Mouse (Mus musculus) ES-E14 (cell line): ENCODE results near the gene Vegfd. TPM values are rescaled to one million over a fixed set of nuclear protein-coding genes. Genes with fewer than 3 reads are reported as not detected.

Experiments
- DNase-seq: peaks from one replicate; pipeline ENCODE4 v3.0.0-alpha.2; 2013; ENCODE audit warnings: low read depth, low spot score
- H3K27ac ChIP-seq: 2 replicates; pipeline ENCODE4 v1.5.1; 2012; ENCODE audit warnings: low read depth, mild to moderate bottlenecking, low read length, moderate library complexity, mixed read lengths; ENCODE audit not compliant: poor library complexity, insufficient read depth, severe bottlenecking
- H3K36me3 ChIP-seq: 2 replicates; pipeline ENCODE4 v1.6.1; 2012; ENCODE audit warnings: mild to moderate bottlenecking, low read length, moderate library complexity, mixed read lengths; ENCODE audit not compliant: control insufficient read depth, poor library complexity, insufficient read depth, severe bottlenecking
- H3K4me1 ChIP-seq, 2 experiments: fragments of 150-350 bp in 1 of 2; sonication (generic) in 1 of 2; 2 replicates each; pipeline ENCODE4 v1.6.1; 2012; ENCODE audit warnings: low read length in 2 of 2, mild to moderate bottlenecking in 1 of 2, mixed read lengths in 1 of 2; ENCODE audit not compliant: control insufficient read depth in 2 of 2, insufficient read depth in 2 of 2, poor library complexity in 1 of 2
- H3K4me3 ChIP-seq, 2 experiments: fragments of 150-350 bp in 1 of 2; sonication (generic) in 1 of 2; 2 replicates each; pipeline ENCODE4 v1.5.1; 2012; ENCODE audit warnings: low read length in 2 of 2, low read depth in 1 of 2, mild to moderate bottlenecking in 1 of 2, mixed read lengths in 1 of 2; ENCODE audit not compliant: insufficient read depth in 1 of 2, poor library complexity in 1 of 2, severe bottlenecking in 1 of 2
- H3K9ac ChIP-seq: 2 replicates; pipeline ENCODE4 v1.6.1; 2012; ENCODE audit warnings: low read depth, mild to moderate bottlenecking, low read length, mixed read lengths; ENCODE audit not compliant: poor library complexity, insufficient read depth, severe bottlenecking
- H3K9me3 ChIP-seq: fragments of 150-350 bp; sonication (generic); 2 replicates; pipeline ENCODE4 v1.6.1; 2012; ENCODE audit warnings: low read depth, mild to moderate bottlenecking, low read length; ENCODE audit not compliant: control insufficient read depth, insufficient read depth
- CHD2 ChIP-seq: IDR thresholded peaks from 2 replicates; pipeline ENCODE4 v1.6.1; 2014; ENCODE audit warnings: mild to moderate bottlenecking, low read depth, low read length, inconsistent platforms
- HCFC1 ChIP-seq: IDR thresholded peaks from 2 replicates; pipeline ENCODE4 v1.6.1; 2012; ENCODE audit warnings: low read length, inconsistent platforms, borderline replicate concordance; ENCODE audit not compliant: insufficient read depth
- MAFK ChIP-seq: IDR thresholded peaks from 2 replicates; pipeline ENCODE4 v1.6.1; 2014; ENCODE audit warnings: mild to moderate bottlenecking, low read depth, low read length, inconsistent platforms; ENCODE audit not compliant: insufficient read depth
- ZC3H11A ChIP-seq: IDR thresholded peaks from 2 replicates; pipeline ENCODE4 v1.6.1; 2012; ENCODE audit warnings: low read depth, mild to moderate bottlenecking, inconsistent platforms, low read length, borderline replicate concordance
- ZNF384 ChIP-seq: IDR thresholded peaks from 2 replicates; pipeline ENCODE4 v1.6.1; 2012; ENCODE audit warnings: low read depth, low read length, inconsistent platforms
- in situ Hi-C, 2 experiments: fragments of 600-800 bp; cut with MboI; formaldehyde crosslinking; loops; one replicate each; pipeline ENCODE4 v1.15.1; 2025; ENCODE audit warnings: low sequenced_read_pairs in 2 of 2, inconsistent platforms in 1 of 2; ENCODE audit not compliant: unreplicated experiment in 2 of 2
- total RNA-seq: library from RNA; depleted of rRNA; stranded (reverse); fragments of 300-350 nt; gene quantifications from 2 replicates; pipeline ENCODE4 v1.2.3, GENCODE M21; 2012

The Vegfd gene
- total RNA-seq, 1 experiment = 0.76 TPM

DNA sequence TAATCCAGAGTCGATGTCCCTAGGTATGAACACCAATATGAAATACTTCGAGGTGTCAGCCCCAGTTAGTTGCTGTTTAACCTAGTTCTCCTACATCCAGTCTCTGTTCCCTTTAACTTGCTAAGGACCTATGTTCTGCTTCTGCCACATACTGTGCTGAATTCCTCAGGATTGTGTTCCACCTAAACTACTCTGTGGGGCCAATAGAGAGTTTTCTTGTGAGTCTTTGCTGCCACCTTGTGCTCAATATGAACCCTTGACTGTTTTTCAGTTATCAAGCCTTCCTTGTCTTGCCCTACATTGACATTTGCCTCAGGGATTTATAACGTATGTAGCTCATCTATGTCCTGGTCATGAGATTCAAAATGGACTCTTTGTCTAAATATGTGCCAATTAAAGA is 25.3 kb downstream of the Vegfd start:
- no peak for DNase-seq
- Histone ChIP-seq H3K27ac (no peak overlapping the region), H3K36me3 (no peaks in the 10 kb centered on the region), H3K4me1 (no peaks in the 10 kb centered on the region), H3K9ac (no peak overlapping the region), H3K4me3 (no peak overlapping the region), H3K9me3 (no peaks in the 10 kb centered on the region)
- in situ Hi-C loops = loop anchor here (5.0 to 25.0 kb wide), 2 partner anchors 211 kb away; no protein-coding TSS in a partner anchor
- no peak for TF ChIP-seq CHD2
- no peak for TF ChIP-seq HCFC1
- TF ChIP-seq ZC3H11A = peak; percentile 8; the same call in 1 of the 2 replicates
- TF ChIP-seq MAFK = no peak

DNA sequence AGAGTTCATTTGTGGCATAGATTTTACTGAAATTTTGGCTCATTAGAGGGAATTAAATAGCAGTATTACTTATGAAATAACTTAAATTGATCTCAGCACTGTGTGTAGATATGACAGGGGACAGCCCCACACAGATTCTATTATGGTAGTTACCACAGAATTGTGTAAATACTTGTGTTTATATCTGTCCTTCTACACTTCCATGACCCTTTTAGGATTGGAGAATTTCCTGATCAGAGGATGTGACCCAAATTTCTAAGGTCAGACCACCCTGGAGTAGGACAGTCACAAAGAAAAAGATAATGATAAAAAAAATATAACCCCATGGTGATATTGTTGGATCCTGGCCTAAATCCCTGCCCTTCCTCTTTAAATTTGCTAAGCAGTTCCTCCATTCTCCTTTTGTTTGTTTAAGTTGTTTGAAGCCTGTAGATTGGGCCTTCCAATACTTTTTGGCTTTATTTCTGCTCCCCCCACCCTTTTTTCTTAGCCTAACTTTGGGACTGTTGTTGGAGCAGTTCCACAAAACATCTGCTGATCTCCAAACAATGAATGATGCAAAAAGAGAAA is 32.0 kb downstream of the Vegfd start:
- H3K4me1 ChIP-seq = 0 out of 4 replicates have a peak, but pooled peaks cover 0 to 2% of the 10 kb centered on the region in 2 experiments
- DNase-seq = no peak
- no peak overlapping the region for H3K27ac ChIP-seq
- H3K36me3 ChIP-seq = no peaks in the 10 kb centered on the region
- H3K9me3 ChIP-seq = no peaks in the 10 kb centered on the region
- no peak overlapping the region for H3K9ac ChIP-seq
- no peak overlapping the region for H3K4me3 ChIP-seq
- no peak for TF ChIP-seq ZC3H11A
- no peak for TF ChIP-seq MAFK
- TF ChIP-seq HCFC1 = no peak
- TF ChIP-seq ZNF384 = no peak
- no peak for TF ChIP-seq CHD2
- in situ Hi-C loops = no loop called here

DNA sequence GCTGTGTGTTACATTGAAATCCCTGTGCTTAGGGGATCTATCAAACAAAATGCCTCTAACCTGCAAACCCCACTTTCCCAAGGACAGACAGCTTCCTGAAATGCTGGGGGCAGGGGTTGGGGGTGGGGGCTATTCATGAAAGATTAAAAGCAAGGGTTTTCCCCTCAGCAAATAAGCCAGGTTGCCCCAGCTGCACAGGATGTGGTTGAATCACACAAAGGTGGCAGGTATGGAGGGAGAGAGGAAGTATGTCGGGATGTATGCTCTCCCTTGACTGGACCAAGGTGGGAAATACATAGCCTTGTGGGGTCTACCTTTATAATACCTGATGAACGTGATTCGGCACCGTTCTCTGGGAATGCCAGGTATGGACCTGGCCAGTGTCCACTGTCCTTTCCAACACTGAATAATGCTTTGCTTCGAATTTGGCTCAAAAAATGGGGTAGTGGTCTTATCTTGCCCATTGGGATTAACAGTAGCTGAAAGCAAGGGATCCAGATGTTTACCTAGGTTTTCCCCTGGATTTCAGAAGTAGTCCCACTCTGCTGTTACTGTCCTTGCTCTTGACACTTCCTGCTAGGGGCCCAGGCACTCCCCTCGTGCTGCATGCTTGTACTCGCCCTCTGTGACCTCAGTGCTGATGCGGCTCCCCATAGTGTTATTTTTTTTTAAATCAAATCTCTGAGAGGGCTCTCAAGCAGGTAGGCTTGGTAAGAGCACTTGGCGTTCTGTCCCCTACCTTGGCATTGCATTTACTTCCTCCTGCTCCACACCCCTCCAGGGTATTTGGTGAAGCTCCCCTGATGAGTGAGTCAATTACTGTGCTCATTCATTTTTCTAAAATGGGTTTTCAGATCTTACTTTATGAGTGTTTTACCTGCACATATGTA is 33.2 kb downstream of the Vegfd start:
- Histone ChIP-seq H3K27ac (no peak overlapping the region), H3K9me3 (no peaks in the 10 kb centered on the region), H3K9ac (no peak overlapping the region), H3K4me1 (0 out of 4 replicates have a peak, but pooled peaks cover 0 to 2% of the 10 kb centered on the region in 2 experiments), H3K36me3 (no peaks in the 10 kb centered on the region), H3K4me3 (no peak overlapping the region)
- in situ Hi-C loops = no loop called here
- no peak for DNase-seq
- TF ChIP-seq ZNF384 = no peak
- TF ChIP-seq CHD2 = no peak
- TF ChIP-seq MAFK = no peak
- TF ChIP-seq ZC3H11A = no peak
- TF ChIP-seq HCFC1 = no peak

DNA sequence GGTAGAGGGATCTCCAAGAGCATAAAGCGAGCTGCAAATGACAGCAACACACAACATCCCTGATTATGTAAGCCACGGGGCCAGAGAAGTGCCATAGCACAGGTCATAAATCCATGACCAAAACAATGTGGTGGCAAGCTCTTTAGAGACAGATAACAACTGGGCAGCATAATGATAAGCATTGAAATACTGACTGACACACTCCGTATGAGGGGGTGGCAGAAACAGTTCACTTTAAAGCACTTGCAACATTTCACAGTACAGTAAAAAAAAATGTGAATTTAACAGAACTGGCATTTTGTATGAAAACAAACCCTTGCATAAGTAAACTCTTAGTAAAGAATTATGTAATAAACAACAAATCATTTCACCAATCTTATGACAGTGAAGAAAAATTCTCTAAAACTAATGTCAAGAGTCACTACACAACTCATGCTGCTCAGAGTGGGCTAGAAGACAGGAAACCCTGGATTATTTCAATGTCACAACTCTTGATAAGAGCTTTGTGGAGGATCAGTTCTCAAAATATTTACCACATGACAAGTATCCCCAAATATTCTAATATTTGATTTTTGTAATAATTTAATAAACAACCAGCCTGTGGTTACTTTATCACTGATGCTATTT is 35.2 kb downstream of the Vegfd start:
- no peak for DNase-seq
- in situ Hi-C loops = no loop called here
- TF ChIP-seq ZNF384 = no peak
- no peak for TF ChIP-seq ZC3H11A
- TF ChIP-seq MAFK = no peak
- no peak for TF ChIP-seq CHD2
- no peak for TF ChIP-seq HCFC1

More for the DNA sequence above, 35.2 kb downstream of the Vegfd start:
- H3K36me3 ChIP-seq = no peaks in the 10 kb centered on the region
- H3K4me3 ChIP-seq = no peak overlapping the region
- 0 out of 4 replicates have a peak, but pooled peaks cover 0 to 2% of the 10 kb centered on the region in 2 experiments for H3K4me1 ChIP-seq
- H3K9me3 ChIP-seq = no peaks in the 10 kb centered on the region
- no peak overlapping the region for H3K9ac ChIP-seq
- no peak overlapping the region for H3K27ac ChIP-seq
